Mouse (Mus musculus) mesoderm, embryonic 11.5 days (tissue): ENCODE results near the gene Anks1b.
A peak's percentile ranks its signal among the peaks of the same experiment; 100 is the strongest.

Source experiments
- DNase-seq: peaks from one replicate; pipeline ENCODE4 v3.0.0-alpha.2; 2012; ENCODE audit warnings: low read depth, low spot score

Gene Anks1b

DNA sequence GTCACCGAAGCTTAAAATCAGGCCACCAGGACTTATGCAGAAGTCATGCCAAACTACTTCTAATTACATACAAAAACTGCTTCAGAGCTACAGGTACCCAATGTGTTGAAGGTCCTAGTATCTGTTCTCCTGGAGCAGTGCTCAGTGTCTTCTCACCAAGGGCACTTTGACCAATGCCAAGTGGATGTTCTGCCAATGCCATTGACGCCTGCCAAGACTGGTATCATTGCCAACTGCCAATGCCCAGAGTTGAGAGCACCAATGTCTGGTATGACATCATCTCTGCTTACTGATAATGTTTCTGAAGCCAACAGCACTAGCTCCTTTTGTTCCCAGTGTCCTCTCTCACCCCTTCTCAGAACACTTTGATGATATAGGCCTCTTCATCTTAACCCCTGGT lies 793.4 kb downstream of the Anks1b start:
- no peak for DNase-seq

DNA sequence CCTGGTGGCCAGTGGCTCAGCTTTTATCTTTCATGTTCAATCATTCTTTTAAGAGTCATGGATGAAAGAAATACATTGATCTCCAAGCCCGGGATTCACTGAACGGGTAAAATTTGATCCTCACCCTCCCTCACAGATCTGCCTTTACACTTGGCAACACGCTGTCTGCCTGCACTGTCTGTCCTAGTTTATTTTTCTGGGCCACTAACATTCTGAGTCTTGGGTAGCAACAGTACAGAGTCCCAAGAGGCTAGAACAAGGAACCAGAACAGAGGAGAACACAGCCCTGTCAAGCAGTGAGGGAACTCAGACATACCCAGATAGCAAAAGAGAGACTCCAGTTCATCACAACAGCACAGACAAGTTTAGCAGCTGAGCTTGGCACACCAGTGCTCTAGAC lies 797.0 kb downstream of the Anks1b start:
- no peak for DNase-seq

DNA sequence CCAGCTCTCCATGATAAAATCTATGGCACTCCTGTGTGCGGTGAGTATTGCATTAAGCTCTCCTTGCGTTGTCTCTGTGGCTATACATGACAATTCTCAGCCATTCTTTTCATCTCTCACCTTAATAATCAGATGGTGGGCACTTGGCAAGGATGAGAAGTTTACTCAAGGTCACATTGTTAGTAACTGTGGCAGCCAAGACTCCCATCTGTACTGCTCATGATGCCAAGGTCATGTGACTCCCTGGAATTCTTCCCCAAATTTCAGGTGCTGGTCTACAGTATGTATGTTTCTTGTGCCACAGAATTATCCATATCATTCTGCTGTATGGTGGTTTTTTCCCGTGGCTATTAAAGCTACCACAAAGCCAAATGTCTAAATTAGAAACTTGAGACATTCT lies 798.8 kb downstream of the Anks1b start:
- no peak for DNase-seq

DNA sequence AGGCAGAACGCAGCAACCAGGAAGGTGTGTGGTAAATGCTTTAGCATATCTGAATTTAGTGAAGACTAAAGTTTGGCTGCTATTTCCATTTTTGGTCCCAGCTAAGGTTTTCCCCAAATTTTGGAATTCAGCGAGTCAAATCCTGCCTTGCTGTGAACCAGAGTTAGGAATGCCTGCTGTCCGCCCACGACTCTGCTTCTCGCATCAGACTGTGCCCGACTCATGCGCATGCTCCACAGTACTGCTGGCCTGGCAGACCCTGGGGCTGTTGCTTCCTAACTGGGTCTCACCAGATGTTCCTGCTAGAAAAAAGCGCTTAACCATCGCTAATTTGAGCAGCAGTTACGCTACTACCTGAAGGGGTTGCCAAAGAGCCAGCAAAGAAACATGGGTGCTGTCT lies 801.1 kb downstream of the Anks1b start:
- DNase-seq: no peak

DNA sequence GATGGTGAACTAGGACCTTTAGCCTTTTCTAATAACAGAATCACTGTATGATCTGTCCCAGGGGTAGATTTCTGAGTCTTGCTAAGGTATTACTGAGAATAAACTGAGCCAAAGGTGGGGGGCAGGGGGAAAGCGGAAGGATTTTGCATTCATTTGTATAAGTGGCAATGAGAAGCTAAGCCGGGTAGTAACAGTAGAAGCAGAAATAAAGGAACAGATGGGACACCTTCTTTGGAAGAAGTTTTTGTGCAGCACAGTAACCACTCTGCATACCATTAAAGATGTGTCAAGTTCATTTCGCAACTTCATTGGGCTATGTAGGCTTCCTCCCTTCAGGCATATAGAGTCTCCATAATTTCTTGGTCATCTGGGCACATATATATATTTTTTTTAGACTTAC lies 804.1 kb downstream of the Anks1b start:
- DNase-seq: no peak

DNA sequence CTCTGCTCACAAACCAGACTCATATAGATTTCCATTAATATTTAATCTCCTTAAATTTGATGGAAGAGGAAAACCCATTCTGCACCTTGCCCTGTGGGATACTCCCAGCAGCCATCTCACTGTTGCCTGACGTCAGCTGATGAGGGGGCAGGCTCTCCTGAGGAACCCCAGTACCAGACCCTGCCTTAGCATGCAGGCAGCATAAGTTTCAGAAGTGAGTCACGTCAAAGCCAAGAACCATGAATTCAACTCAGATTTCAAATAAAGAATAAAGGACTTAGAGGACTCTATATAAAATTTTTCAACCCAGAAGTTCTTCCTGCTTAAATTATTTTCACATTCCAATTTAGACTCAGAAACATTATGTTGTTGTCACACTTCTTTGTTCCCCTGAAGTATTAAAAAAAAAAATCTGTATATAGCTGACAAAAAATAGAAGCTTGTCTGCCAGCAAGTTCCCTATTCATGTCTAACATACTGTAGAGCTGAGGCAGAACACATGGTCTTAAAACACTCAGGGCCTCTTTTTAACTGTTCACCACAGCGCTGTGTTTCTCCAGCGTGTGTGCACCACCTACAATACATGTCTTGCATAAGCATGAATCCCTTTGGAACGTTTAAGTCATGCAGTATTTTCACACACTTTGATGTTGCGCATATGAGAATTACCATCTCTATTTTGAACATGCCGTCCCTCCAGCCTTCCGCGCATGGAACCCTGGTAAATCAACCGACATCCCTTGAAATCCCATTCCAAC lies 806.6 kb downstream of the Anks1b start:
- no peak for DNase-seq

DNA sequence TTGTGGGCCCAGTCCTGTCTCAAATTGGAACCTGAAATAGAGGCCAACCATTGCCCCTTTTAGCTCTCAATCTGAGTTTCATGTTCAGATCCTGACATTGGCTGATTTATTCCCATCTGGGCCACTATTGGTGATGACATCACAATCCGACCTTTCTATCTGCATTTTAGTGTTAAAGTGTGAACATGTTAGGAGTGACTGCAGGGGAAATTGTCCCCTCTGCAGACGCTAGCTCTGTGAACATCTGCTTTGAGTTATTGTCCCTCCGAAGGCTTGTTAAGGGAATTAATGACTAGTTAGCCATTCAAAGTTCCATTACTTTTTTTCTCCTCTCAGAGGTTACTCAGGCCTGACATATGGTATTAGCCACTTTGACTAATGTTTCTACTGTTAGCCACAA lies 810.5 kb downstream of the Anks1b start:
- DNase-seq: peak; percentile 36

DNA sequence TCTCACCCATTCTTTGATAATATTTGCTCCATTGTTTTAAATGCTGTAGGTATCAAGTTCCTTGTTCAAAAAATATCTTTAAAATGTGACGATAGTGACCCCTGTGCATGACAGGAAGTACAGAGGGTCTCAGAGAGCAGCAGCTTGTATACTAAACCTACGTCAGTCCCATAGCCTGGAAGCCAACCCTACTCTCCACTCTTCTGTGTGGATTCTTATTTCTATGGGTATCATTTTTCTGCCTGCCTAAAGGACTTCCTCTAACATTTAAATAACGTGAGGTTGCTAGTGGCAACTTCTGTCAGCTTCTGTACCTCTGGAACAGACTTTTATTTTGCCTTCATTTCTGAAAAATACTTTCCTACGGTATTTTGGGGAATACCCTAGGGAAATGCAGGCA lies 812.1 kb downstream of the Anks1b start:
- no peak for DNase-seq

DNA sequence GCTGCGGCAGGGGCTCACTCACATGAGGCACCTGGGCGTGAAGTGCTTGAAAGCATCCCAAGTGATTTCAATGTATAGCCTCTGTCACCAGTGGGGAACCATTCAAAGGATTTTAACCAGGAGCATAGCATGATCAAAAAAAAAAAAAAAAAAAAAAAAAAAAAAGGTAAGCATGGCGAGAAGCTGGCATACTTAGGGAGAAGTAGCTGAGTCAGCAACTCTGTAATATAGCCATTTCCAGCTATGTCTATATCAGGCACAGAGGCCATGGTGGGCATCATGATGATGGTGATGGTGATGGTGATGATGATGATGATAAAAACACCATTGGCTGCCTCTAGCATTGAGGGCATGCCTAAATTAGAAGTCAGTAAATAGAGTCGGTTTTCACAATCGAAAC lies 814.8 kb downstream of the Anks1b start:
- DNase-seq: no peak

DNA sequence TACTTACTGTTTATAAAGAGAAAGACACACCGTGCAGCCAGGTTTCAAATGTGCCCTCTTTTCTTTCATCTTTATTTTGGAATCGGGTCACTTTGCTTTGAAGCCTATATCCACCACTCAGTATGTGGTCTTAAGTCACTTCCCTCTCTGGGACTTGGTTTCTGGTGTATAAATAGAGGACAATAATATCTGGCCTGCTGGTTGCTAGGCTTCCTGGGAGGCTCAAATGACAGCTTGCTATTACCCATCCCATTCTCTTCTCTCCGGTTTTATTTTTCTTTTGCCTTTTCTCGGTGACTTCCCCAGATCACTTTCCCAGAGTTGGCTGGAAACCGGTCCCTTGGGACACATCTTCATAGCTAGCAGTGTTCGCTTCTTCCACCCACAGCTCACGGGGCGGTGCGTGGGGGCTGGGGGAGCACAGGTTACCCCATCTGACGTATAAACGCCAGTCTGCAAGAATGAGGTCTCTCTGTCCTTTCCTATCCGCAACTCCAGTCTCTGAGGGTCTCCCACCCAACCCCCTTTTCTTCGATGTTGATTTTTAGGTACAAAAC lies 815.5 kb downstream of the Anks1b start:
- DNase-seq: no peak

DNA sequence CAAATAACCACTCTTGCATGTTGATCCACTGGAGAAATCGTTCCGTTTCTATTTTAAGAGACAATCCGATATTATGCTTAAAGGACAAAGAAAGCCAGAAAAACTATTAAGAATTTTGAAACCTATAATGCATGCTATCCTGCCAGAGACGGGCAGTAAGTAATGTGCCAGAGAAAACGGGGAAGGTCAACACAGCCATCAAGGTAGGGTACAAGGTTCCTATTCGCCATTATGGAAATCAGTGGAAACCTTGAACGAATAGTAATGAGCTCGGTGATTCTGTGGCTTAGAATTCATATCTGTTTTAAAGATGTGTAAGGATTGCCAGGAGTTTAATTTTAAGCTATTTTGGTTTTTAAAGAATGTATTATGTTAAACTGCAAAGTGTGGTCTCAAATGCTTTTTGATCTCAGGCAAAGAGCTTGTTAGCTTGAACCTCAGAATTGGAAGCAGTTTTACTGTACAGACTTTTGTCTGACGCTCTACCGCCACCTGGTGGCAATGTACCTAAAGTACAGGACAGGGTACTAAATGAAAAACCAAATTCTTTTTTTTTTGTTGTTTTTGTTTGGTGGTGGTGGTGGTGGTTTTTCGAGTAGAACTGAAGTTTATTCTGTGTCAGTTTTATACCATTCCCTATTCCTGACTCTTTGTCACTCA lies 816.7 kb downstream of the Anks1b start:
- peak; percentile 79 for DNase-seq

DNA sequence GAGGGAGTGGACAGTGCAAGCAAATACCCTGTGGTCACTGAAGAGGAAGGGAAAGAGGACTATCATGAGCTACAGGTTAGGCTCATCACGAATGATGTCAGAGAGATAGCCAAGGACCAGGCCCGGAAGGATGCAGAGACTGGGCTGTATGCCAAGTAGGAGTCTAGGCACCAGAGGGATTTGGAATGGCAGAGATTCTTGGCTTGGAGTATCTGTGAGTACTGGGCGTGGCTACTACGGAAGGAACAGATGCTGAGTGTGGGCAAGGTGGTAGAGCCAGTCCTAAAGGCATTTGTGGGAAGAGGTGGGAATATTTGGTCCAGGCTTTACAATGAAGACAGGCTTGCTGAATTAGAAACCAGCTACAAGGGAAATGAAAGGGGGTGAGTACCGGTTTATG lies 823.4 kb downstream of the Anks1b start:
- DNase-seq: no peak

DNA sequence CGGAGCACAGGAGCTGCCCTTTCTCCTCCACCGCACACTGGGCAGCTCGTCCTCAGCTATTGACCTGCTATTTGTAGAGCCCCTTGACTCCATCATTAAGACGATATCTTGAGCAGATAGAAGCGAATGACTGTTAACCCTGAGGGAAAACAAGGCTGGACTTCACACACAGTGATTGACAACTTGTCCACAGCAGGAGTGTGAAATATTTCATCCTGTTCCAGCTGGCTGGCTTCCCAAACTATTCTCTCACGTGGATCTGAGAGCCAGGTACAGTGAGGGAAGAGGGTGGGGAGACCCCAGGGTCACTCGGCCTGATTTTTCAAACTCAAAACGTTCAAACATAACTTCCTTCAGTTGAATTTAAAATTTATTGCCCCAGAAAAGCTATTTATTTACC lies 824.1 kb downstream of the Anks1b start:
- DNase-seq: no peak

DNA sequence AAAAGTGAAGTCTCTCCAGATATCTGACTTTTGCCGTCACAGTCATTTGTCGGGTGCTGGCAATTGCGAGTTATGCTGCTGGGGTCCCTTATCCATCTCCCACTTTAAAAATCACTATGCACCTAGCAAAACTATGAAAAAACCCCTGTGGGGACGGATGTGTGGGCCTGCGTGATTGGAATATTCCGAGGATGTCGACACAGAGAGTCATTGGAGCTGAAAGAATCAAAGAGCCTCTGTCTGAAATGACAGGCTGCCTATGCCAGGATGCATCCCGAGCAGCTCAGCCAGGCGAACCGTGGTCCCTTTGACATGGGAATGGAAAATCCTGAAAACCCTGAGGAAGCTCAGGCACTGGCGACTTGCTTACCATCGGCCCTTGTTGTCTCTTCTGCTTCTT lies 825.9 kb downstream of the Anks1b start:
- DNase-seq: no peak

DNA sequence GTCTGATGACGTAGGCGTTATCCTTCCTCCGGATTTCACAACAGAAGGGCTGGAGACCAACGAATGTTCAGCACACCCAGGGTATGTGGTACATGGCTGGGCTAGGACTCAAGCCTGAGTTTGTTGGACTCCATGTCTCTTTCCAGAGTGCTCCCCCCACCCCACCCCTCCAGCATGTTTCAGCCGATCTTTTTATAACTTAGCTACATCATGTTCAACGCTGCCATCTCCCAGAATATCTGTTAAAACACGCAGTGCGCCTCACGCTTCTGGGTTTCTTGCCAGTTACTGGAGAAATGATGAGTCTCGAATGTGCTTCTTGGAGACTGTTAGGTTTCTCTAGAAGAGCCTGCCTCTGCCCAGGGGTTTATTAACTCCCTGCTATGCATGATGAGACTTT lies 831.3 kb downstream of the Anks1b start:
- no peak for DNase-seq

DNA sequence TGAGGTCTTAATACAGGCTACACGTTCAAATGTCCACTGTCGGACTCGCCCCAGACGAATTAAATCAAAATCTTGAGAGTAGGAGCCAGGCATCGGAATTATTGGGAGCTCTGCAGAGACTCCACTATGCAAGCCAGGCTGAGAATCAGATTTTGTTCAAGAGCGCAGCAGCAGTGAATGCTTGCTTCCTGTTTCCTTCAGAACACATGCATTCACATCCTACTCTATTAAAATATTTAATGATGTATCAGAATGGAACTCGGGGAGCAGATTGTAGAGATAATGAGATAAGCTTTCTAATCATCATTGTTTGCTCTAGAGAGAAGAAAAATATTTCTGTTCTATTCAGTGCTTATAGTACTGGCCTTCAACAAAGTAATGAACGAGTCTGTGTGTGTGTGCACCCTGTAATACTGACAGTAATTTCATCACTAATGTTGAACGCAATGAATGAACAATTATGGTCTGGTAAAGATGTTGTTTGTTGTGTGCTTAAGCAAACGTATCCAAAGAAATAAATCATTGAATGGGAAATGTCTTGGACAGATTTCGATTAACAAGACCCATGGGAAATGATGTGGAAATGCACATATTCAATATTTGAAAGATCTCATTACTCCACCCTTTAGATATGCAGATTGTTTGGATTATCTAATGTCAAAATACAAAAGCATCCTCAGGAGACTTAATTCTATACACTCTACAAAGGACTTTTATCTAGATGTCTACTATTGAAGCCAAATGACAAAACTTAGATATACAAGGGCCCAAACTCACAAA lies 835.7 kb downstream of the Anks1b start:
- DNase-seq: no peak

DNA sequence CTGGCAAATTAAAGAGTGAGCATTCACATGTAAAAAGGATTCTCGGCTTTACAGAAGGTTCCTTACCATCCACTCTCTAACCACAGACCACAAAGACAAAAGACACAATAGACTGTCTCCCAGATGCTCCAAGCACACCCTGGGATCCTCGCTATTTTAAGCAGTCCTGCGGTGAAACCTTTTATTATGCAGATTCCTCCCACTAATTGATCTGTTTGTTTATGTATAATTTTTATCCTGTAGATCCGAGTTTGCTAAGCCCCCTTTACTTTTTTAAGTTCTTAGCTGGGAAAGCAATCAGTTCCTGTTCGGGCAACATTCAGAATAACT lies 836.3 kb downstream of the Anks1b start:
- DNase-seq: no peak

DNA sequence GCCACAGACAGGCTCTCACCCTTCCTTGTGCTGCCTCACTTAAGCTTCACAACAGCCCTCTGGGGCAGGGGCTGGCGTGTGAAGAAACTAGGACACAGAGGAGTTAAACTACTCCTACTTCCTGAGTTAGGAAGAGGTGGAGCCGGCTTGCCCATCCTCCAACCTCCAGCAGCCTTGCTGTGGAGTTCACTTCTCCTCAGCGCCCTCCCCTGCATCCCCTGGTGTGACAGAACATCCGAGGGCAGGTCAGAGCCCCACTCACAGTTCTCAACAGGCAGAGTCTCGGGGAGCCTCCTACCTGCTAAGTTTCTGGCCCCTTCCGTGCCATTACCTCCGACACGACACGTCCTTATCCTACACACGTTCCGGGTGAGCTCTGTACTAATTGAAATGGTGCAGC lies 844.7 kb downstream of the Anks1b start:
- no peak for DNase-seq

DNA sequence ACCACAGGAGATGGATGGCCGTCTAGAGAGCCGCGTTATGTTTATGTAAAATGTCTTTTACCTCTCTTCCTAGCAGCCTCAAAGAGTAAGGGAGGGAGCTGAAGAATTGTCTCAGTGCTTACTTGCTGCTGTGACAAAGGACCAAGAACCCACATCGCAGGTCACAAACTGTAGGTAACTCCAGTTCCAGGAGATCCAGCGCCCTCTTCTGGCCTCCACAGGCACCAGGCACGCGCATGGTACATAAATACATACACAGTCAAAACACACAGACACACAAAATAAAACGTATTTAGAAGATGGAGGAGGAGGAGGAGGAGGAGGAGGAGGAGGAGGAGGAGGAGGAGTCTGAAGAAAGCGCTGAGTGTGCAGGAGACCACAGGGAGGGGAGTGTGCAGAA lies 845.4 kb downstream of the Anks1b start:
- no peak for DNase-seq

DNA sequence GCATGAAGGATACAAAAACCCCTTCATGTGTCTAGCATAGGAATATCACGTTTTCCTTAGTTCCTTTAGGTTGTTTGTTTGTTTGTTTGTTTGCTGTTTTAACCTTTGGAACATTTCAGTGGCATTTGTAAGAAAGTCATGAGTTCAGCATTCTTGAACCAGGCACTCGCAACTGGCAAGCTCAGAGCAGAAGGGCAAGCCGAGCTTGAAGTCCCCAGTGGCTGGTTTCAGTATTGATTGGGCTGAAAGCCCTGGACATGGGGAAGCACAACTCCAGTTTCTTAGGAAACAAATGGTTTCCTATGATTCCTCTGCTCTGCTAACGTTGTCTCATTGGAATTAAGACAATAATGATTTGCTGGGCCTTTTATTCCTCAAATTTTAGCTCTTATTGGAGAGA lies 846.7 kb downstream of the Anks1b start:
- DNase-seq: no peak

DNA sequence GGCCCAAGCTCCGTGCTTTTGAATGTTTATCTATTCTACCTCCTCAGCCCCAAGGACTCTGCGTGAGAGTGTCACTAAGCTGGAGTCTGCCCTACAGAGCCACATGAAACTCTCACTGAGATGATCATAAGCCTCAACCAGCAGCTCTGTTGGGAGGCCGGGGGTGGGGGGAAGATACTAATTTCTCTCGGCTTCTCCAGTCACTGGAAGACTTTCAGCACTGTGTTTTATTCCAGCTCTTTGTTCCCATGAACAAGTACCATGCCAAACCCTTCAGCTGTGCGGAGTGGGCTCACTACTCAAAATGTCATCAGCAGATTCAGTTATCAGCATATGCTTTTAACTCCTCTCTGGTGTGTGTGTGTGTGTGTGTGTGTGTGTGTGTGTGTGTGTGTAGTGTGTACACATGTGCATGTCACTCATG lies 849.8 kb downstream of the Anks1b start:
- no peak for DNase-seq

DNA sequence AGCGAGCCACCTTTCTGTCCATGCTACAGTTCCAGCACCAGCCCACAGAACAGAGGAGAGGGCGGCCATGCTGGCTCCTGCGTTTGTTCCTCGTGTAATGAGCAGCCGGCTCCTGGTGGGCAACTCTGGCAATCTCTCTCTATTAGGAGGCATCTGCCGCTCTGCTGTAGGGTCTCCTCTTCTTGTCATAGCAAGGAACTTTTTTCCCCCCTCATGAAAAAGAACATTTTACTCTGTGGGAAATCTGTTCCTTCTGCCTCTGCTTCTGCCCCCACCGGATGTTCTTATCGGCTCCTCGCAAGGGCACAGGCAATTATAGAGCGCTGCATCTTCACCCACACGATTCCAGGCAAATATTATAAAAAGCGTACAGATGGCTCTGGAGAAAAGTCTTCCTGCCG lies 850.6 kb downstream of the Anks1b start:
- DNase-seq: no peak

DNA sequence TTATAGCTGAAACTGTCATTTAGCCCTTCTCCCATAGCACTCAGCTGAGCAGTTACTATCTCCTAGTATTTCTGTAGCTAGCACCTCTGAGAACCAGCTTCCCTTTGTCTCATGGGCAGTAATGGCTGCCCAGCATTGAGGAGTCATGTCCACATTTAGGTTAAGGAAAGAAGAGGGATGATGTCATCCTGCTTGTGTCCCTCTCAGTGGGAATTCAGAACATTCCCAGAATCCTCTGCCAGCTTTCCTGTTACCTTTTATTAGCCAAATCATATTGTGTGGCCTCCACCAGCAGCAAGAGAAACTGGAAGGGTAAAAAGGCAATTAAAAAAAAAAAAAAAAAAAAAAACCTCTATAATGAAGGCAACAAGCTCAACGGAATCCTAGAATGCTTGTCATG lies 851.6 kb downstream of the Anks1b start:
- DNase-seq: no peak
